Mouse (Mus musculus): ENCODE results near the gene Myh6. TPM values are rescaled to one million over a fixed set of nuclear protein-coding genes. Genes with fewer than 3 reads are reported as not detected.
"Not testable (repeated sequence)": the region's sequence is repeated elsewhere in the genome, so short reads cannot be mapped to it uniquely, and the experiment has no call there.

The Myh6 gene
- polyA plus RNA-seq, 1 experiment from 2014 or later: 0.46 TPM

DNA sequence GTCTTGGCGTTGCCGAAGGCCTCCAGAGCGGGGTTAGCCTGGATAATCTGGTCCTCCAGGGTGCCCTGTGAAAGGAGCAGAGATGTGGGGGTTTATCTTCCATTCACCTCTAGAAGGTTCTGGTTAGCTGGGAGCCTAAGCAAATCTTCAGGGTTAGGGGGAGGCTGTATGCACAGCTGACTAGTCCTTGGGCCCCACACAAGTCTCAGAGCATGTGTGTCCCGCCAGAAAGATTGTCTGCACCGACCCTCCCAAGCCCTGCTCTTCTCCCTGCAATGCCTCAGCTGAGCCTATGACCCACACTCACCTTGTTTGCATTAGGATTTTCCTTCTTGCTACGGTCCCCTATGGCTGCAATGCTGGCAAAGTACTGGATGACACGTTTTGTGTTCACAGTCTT lies 4.0 kb downstream of the Myh6 start:
- Histone ChIP-seq H3K27ac (ENCODE audit: low read length) (no peak overlapping the region), H3K9ac (ENCODE audit: low read depth, low read length) (no peak overlapping the region), H3K4me1 (ENCODE audit: control insufficient read depth, insufficient read depth, low read length) (no peaks in the 10 kb centered on the region), H3K27me3 (replicated peaks; ENCODE audit: control insufficient read depth, insufficient read depth, low read length) (no peaks in the 10 kb centered on the region), H3K4me3 (ENCODE audit: low read length) (no peak overlapping the region), H3K36me3 (ENCODE audit: control insufficient read depth, insufficient read depth, low read length) (no peaks in the 10 kb centered on the region), H3K9me3 (ENCODE audit: control insufficient read depth, low read length) (no peaks in the 10 kb centered on the region), H3K4me2 (ENCODE audit: low read depth, low read length) (no peak overlapping the region)
- no peak for ATAC-seq
- 72% methylated on average over 7 of the region's 7 CpGs for WGBS

DNA sequence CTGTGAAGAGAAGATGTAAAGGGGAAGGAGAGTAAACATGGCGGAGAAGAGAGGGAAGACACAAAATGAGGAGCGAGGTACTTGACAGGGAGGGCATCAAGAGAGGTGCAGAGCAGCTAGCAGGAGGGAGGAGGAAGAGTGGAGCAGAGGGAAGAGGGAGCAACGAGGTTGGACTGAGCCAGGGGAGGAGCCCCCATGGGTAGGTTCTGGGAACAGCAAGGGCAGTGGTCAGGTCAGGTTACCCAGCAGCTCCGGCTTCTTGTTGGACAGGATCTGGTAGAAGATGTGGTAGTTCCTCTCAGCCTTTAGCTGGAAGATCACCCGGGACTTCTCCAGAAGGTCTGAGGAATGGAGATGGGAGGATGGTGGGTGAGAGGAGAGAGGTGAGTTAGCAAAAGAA lies 5.2 kb downstream of the Myh6 start:
- WGBS: 77% methylated on average over 5 of the region's 5 CpGs
- Histone ChIP-seq H3K9me3 (ENCODE audit: control insufficient read depth, low read length) (no peaks in the 10 kb centered on the region), H3K4me1 (ENCODE audit: control insufficient read depth, insufficient read depth, low read length) (no peaks in the 10 kb centered on the region), H3K36me3 (ENCODE audit: control insufficient read depth, insufficient read depth, low read length) (no peaks in the 10 kb centered on the region), H3K4me3 (ENCODE audit: low read length) (no peak overlapping the region), H3K9ac (ENCODE audit: low read depth, low read length) (no peak overlapping the region), H3K27me3 (replicated peaks; ENCODE audit: control insufficient read depth, insufficient read depth, low read length) (no peaks in the 10 kb centered on the region), H3K27ac (ENCODE audit: low read length) (no peak overlapping the region), H3K4me2 (ENCODE audit: low read depth, low read length) (no peak overlapping the region)
- no peak for ATAC-seq

DNA sequence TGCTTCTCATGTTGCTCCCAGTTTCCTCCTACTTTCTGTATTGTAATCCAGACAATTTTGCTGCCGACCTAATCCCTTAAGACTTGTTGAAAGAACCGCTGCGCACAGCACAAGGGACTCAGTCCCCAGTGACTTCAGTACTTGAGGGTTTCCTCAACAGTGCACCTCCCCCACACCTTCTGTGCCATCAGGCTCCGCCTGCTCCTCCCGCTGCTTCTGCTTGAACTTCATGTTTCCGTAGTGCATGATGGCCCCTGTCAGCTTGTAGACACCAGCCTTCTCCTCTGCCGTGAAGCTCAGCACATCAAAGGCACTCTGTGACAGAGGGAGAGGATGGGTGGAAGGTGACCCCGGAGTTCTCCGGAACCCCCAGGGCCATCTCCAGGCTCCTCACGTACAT lies 6.0 kb downstream of the Myh6 start:
- Histone ChIP-seq H3K9ac (ENCODE audit: low read depth, low read length) (no peak overlapping the region), H3K4me2 (ENCODE audit: low read depth, low read length) (no peak overlapping the region), H3K27me3 (replicated peaks; ENCODE audit: control insufficient read depth, insufficient read depth, low read length) (no peaks in the 10 kb centered on the region), H3K36me3 (ENCODE audit: control insufficient read depth, insufficient read depth, low read length) (no peaks in the 10 kb centered on the region), H3K4me3 (ENCODE audit: low read length) (no peak overlapping the region), H3K4me1 (ENCODE audit: control insufficient read depth, insufficient read depth, low read length) (no peaks in the 10 kb centered on the region), H3K27ac (ENCODE audit: low read length) (no peak overlapping the region), H3K9me3 (ENCODE audit: control insufficient read depth, low read length) (no peaks in the 10 kb centered on the region)
- ATAC-seq: no peak
- WGBS: 69% methylated on average over 10 of the region's 10 CpGs

DNA sequence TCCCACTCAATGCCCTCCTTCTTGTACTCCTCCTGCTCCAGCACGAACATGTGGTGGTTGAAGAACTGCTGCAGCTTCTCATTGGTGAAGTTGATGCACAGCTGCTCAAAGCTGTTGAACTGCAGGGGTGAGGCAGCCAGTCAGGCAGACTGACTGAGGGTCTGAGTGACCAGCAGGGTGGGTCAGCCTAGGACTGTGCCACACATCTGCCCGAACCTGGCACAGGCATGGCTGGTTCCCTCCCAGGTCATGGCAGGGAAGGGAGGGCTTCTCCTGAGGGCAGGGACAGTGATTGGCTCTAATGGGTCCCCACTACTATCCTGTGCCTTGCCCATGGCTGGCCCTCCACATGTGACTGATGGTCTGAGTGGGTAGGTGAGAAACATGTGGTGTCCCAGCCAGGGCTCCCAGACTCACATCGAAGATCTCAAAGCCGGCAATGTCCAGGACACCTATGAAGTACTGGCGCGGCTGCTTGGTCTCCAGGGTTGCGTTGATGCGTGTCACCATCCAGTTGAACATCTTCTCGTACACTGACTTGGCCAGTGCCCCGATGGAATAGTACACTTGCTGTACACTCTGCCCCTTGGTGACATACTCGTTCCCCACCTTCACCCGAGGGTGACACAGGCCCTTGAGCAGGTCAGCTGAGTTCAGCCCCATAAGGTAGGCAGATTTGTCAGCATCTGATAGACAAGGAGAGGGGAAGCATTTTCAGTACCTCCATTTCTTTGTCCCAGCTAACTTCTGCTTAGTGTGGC lies 6.7 kb downstream of the Myh6 start:
- H3K36me3 ChIP-seq (ENCODE audit: control insufficient read depth, insufficient read depth, low read length); H3K27me3 ChIP-seq (replicated peaks; ENCODE audit: control insufficient read depth, insufficient read depth, low read length); H3K27ac ChIP-seq (ENCODE audit: low read length); H3K9me3 ChIP-seq (ENCODE audit: control insufficient read depth, low read length); H3K4me3 ChIP-seq (ENCODE audit: low read length); ATAC-seq; H3K4me2 ChIP-seq (ENCODE audit: low read depth, low read length); H3K4me1 ChIP-seq (ENCODE audit: control insufficient read depth, insufficient read depth, low read length); H3K9ac ChIP-seq (ENCODE audit: low read depth, low read length): not testable (repeated sequence)
- 91% methylated on average over 12 of the region's 12 CpGs for WGBS

DNA sequence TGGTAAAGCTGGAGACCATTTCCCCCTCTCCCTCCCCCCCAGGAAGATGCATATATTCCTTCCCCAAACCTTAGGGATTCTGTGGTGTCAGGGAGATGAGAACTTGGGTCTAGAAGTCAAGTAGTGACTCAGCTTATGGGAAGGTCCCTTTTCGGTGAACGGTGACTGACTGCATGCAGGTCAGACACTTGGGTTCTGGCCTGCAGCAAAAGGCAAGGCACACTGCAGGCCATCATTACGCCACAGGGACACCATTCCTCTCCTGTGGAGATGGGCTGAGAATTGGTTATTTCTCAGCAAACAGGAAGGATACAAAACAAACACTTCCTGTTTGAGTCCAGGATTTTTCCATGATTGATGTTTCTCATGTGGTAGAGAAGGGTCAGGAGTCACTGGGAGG lies 7.5 kb downstream of the Myh6 start:
- H3K4me3 ChIP-seq (ENCODE audit: low read length): no peak overlapping the region
- ATAC-seq: no peak
- H3K27ac ChIP-seq (ENCODE audit: low read length): no peak overlapping the region
- H3K27me3 ChIP-seq (replicated peaks; ENCODE audit: control insufficient read depth, insufficient read depth, low read length): no peaks in the 10 kb centered on the region
- no peak overlapping the region for H3K9ac ChIP-seq (ENCODE audit: low read depth, low read length)
- no peaks in the 10 kb centered on the region for H3K36me3 ChIP-seq (ENCODE audit: control insufficient read depth, insufficient read depth, low read length)
- no peak overlapping the region for H3K4me2 ChIP-seq (ENCODE audit: low read depth, low read length)
- no peaks in the 10 kb centered on the region for H3K4me1 ChIP-seq (ENCODE audit: control insufficient read depth, insufficient read depth, low read length)
- no peaks in the 10 kb centered on the region for H3K9me3 ChIP-seq (ENCODE audit: control insufficient read depth, low read length)
- 84% methylated on average over 3 of the region's 3 CpGs for WGBS

DNA sequence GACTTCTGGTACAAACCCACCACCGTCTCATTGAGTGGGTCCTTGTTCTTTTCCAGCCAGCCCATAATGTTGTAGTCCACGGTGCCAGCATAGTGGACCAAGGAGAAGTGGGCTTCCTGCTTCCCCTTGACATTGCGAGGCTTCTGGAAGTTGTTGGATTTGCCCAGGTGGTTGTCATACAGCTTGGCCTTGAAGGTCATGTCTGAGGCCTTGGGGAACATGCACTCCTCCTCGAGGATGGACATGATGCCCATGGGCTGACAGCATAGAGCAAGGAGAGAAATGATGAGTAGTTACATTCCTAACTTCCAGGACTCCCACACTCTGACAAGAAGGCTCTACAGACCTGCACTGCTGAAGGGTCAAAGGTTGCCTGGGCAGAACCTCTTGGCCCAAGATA lies 8.2 kb downstream of the Myh6 start:
- no peak overlapping the region for H3K27ac ChIP-seq (ENCODE audit: low read length)
- no peak overlapping the region for H3K4me3 ChIP-seq (ENCODE audit: low read length)
- WGBS: 83% methylated on average over 4 of the region's 4 CpGs
- no peaks in the 10 kb centered on the region for H3K4me1 ChIP-seq (ENCODE audit: control insufficient read depth, insufficient read depth, low read length)
- no peak overlapping the region for H3K4me2 ChIP-seq (ENCODE audit: low read depth, low read length)
- no peaks in the 10 kb centered on the region for H3K36me3 ChIP-seq (ENCODE audit: control insufficient read depth, insufficient read depth, low read length)
- H3K27me3 ChIP-seq (replicated peaks; ENCODE audit: control insufficient read depth, insufficient read depth, low read length): no peaks in the 10 kb centered on the region
- no peaks in the 10 kb centered on the region for H3K9me3 ChIP-seq (ENCODE audit: control insufficient read depth, low read length)
- no peak overlapping the region for H3K9ac ChIP-seq (ENCODE audit: low read depth, low read length)
- no peak for ATAC-seq

DNA sequence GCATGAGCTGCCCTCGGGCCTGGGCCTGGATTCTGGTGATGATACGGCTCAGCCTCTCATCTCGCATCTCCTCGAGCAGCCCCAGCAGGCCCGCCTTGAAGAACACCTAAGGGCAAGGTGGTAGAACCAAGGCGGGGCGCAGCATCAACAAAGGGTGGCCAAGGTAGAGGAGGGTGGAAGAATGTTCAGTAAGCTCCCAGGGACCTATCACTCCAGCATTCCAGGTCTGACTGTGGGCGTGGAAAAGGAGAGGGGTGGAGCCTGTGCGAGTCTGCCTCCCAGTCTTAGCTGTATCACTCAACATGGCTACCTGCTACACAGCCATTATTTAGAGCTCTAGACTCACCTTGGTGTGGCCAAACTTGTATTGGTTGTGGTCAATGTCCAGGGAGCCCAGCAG lies 10.2 kb downstream of the Myh6 start:
- WGBS: 83% methylated on average over 9 of the region's 9 CpGs
- Histone ChIP-seq H3K36me3 (ENCODE audit: control insufficient read depth, insufficient read depth, low read length) (no peaks in the 10 kb centered on the region), H3K4me3 (ENCODE audit: low read length) (no peak overlapping the region), H3K4me1 (ENCODE audit: control insufficient read depth, insufficient read depth, low read length) (no peaks in the 10 kb centered on the region), H3K27ac (ENCODE audit: low read length) (no peak overlapping the region), H3K27me3 (replicated peaks; ENCODE audit: control insufficient read depth, insufficient read depth, low read length) (no peaks in the 10 kb centered on the region), H3K4me2 (ENCODE audit: low read depth, low read length) (no peak overlapping the region), H3K9me3 (ENCODE audit: control insufficient read depth, low read length) (no peaks in the 10 kb centered on the region), H3K9ac (ENCODE audit: low read depth, low read length) (no peak overlapping the region)
- ATAC-seq: no peak

DNA sequence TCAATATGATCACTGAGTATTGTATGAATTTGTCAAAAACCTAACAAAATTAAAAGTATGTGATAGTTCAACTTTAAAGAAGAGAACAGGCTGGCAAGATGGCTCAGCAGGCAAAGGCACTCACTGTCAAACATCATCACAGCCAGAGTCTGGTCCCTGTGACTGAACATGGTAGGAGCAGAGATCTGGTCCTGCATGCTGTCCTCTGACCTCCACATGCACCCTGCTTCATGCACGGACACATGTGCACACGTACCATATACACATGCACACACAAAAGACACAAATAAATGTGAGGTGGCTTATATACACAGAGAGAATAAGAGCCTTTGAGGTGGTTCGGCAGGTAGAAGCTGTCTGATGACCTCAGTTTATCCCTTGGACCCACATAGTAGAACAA lies 11.2 kb downstream of the Myh6 start:
- no peaks in the 10 kb centered on the region for H3K36me3 ChIP-seq (ENCODE audit: control insufficient read depth, insufficient read depth, low read length)
- H3K27me3 ChIP-seq (replicated peaks; ENCODE audit: control insufficient read depth, insufficient read depth, low read length): no peaks in the 10 kb centered on the region
- no peak overlapping the region for H3K4me2 ChIP-seq (ENCODE audit: low read depth, low read length)
- H3K4me3 ChIP-seq (ENCODE audit: low read length): no peak overlapping the region
- no peaks in the 10 kb centered on the region for H3K9me3 ChIP-seq (ENCODE audit: control insufficient read depth, low read length)
- no peak overlapping the region for H3K9ac ChIP-seq (ENCODE audit: low read depth, low read length)
- 81% methylated on average over 3 of the region's 3 CpGs for WGBS
- H3K27ac ChIP-seq (ENCODE audit: low read length): no peak overlapping the region
- no peaks in the 10 kb centered on the region for H3K4me1 ChIP-seq (ENCODE audit: control insufficient read depth, insufficient read depth, low read length)
- ATAC-seq: no peak

DNA sequence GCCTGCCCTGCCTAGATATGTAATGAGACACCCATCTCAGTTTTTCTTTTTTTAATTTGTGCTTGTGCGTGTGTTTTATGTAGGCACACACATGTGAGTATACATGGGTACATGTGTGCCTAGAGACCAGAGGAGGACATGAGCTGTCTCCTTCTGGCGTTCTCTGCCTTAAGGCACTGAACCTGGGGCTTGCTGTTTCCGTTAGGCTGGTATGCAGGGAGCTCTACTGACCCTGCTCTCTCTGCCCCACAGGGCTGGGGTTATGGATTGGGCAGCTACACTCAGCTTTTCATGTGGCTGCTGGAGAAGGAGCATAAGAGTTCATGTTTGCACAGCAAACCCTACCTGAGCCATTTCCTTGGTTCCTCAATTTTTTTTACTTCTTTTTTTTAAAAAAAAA lies 12.3 kb downstream of the Myh6 start:
- Histone ChIP-seq H3K4me2 (ENCODE audit: low read depth, low read length) (no peak overlapping the region), H3K27ac (ENCODE audit: low read length) (no peak overlapping the region), H3K36me3 (ENCODE audit: control insufficient read depth, insufficient read depth, low read length) (no peaks in the 10 kb centered on the region), H3K4me1 (ENCODE audit: control insufficient read depth, insufficient read depth, low read length) (no peaks in the 10 kb centered on the region), H3K9me3 (ENCODE audit: control insufficient read depth, low read length) (no peaks in the 10 kb centered on the region), H3K27me3 (replicated peaks; ENCODE audit: control insufficient read depth, insufficient read depth, low read length) (no peaks in the 10 kb centered on the region), H3K4me3 (ENCODE audit: low read length) (no peak overlapping the region), H3K9ac (ENCODE audit: low read depth, low read length) (no peak overlapping the region)
- ATAC-seq: no peak
- 73% methylated on average over 3 of the region's 3 CpGs for WGBS

DNA sequence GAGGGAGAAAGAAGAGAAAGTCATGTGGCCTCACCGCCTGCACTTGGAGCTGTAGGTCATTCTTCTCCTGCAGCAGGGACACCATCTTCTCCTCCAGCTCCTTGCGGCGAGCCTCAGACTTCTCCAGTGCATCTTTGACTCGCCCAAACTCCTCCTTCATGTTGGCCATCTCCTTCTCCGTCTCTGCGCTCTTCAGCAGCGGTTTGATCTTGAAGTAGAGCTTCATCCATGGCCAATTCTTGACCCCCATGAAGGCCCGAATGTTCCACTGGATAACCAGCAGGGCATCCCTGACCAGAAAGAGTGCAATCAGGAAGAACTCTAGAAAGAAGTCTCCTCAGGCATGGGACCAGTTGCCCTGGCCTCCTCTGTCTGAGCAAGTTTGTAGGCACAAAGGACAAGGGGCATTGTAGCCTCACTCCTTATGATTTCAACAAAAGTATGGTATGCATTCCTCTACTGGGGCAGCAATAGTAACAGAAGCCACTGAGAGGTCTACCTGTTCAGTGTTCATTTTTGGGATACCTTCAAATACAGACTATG lies 13.0 kb downstream of the Myh6 start:
- no peaks in the 10 kb centered on the region for H3K4me1 ChIP-seq (ENCODE audit: control insufficient read depth, insufficient read depth, low read length)
- no peaks in the 10 kb centered on the region for H3K9me3 ChIP-seq (ENCODE audit: control insufficient read depth, low read length)
- H3K4me3 ChIP-seq (ENCODE audit: low read length): no peak overlapping the region
- H3K36me3 ChIP-seq (ENCODE audit: control insufficient read depth, insufficient read depth, low read length): no peaks in the 10 kb centered on the region
- H3K9ac ChIP-seq (ENCODE audit: low read depth, low read length): no peak overlapping the region
- no peaks in the 10 kb centered on the region for H3K27me3 ChIP-seq (replicated peaks; ENCODE audit: control insufficient read depth, insufficient read depth, low read length)
- no peak overlapping the region for H3K27ac ChIP-seq (ENCODE audit: low read length)
- H3K4me2 ChIP-seq (ENCODE audit: low read depth, low read length): no peak overlapping the region
- WGBS: 89% methylated on average over 8 of the region's 8 CpGs
- ATAC-seq: no peak
